Mouse (Mus musculus) limb, embryonic 14.5 days (tissue): ENCODE measurements at regions not wholly inside any gene's neighbourhood (a gene's known extent, or its start where the extent isn't known, plus 50 kb on each side); places are given as distances from the start of the nearest gene placed in this dataset.
A peak's percentile ranks its signal among the peaks of the same experiment; 100 is the strongest.

ENCODE experiments used
- ATAC-seq: fragments of 200-750 bp; cut with Nextera tagmentation; 2 replicates; pipeline ENCODE4 v1.8.0; 2017; ENCODE audit warnings: low read depth, moderate number of reproducible peaks, moderate TSS enrichment; ENCODE audit not compliant: low FRiP score
- DNase-seq: peaks from one replicate; pipeline ENCODE4 v3.0.0-alpha.2; 2015; ENCODE audit warnings: low spot score
- H3K27ac ChIP-seq: fragments of 300-500 bp; sonication (generic); replicated peaks from 2 replicates; pipeline ENCODE4 v1.5.1; 2014; ENCODE audit warnings: low read depth, mild to moderate bottlenecking, low read length, moderate library complexity, mixed read lengths
- H3K27me3 ChIP-seq: fragments of 300-500 bp; sonication (generic); 2 replicates; pipeline ENCODE4 v1.6.1; 2014; ENCODE audit warnings: low read length, mixed read lengths; ENCODE audit not compliant: control insufficient read depth, insufficient read depth
- H3K36me3 ChIP-seq: fragments of 300-500 bp; sonication (generic); 2 replicates; pipeline ENCODE4 v1.6.1; 2014; ENCODE audit warnings: mild to moderate bottlenecking, low read length, moderate library complexity, mixed read lengths; ENCODE audit not compliant: control insufficient read depth, insufficient read depth
- H3K4me1 ChIP-seq: fragments of 300-500 bp; sonication (generic); 2 replicates; pipeline ENCODE4 v1.6.1; 2014; ENCODE audit warnings: antibody characterized with exemption, low read length, mixed read lengths; ENCODE audit not compliant: control insufficient read depth, insufficient read depth
- H3K4me2 ChIP-seq: fragments of 300-500 bp; sonication (generic); replicated peaks from 2 replicates; pipeline ENCODE4 v1.6.1; 2014; ENCODE audit warnings: low read depth, mild to moderate bottlenecking, low read length, moderate library complexity; ENCODE audit not compliant: severe bottlenecking
- H3K4me3 ChIP-seq: fragments of 300-500 bp; sonication (generic); replicated peaks from 2 replicates; pipeline ENCODE4 v1.5.1; 2014; ENCODE audit warnings: low read length
- H3K9ac ChIP-seq: fragments of 300-500 bp; sonication (generic); 2 replicates; pipeline ENCODE4 v1.6.1; 2014; ENCODE audit warnings: mild to moderate bottlenecking, low read depth, low read length, moderate library complexity; ENCODE audit not compliant: severe bottlenecking
- H3K9me3 ChIP-seq: fragments of 300-500 bp; sonication (generic); 2 replicates; pipeline ENCODE4 v1.6.1; 2016; ENCODE audit warnings: low read length; ENCODE audit not compliant: control insufficient read depth
- POLR2A ChIP-seq: fragments of 200-500 bp; IDR thresholded peaks from 2 replicates; pipeline ENCODE4 v1.8.0; 2012; ENCODE audit warnings: inconsistent platforms, mild to moderate bottlenecking, moderate library complexity, borderline replicate concordance; ENCODE audit not compliant: insufficient read depth, insufficient read length; ENCODE audit errors: extremely low read depth
- WGBS: fragments of 180-500 bp; shearing (Covaris S2); extraction: QIAGEN DNeasy Blood & Tissue Kit; methylation state at CpG from one replicate; pipeline ENCODE4 v1.1.7; 2014; 5-methylcytosine and 5-hydroxymethylcytosine counted together

DNA sequence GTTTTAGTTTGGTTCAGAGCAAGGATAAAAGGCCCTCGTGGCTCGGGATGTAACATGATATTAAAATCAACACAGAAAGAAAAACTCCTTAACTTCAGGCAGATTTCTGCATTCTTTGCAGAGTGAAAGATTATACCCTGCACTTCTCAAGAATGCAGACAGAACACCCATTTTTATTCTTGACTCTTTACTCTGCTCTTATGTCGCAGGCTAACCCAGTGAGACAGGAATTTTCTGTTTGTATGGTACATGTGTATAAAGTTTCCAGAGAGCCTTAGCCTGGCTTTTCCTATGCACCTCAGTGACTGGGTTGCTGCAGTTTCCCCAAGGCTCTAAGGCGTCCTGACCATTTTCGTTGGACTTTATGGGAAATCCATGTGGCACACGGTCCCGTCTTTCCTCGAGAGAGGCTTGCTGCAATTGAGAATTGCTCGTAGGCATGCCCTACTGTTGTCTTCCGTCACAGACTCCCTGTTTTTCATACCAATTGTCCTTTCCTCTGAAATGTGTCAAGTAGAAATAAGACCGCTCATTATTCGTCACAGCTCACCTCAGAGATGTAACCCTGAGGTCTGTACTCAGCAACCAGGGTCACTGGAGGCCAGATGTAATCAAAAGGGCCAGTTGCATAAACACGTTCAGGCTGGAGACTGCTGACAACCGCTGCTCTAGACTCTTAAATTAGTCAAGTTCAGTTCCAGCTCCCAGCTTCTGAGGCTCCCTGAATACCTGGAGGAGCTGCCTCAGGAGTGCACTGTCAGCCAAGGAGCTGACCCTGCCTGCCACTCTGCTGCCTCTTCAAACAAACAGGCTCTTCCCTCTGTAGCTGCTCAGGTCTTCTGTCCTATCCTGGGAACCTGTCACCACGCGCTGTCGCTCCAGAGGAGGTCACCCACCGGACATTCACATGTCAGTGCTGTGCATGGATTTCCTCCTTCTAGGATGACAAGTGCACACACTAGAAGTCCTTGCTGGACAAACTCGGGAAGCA is 160.2 kb upstream of the Cops8 start:
- Histone ChIP-seq H3K27me3 (no peaks in the 10 kb centered on the region), H3K9ac (no peak overlapping the region), H3K9me3 (no peaks in the 10 kb centered on the region), H3K4me3 (no peak overlapping the region), H3K4me1 (peaks cover 20% of the 10 kb centered on the region), H3K4me2 (no peak overlapping the region), H3K36me3 (no peaks in the 10 kb centered on the region), H3K27ac (0 out of 2 replicates have a peak overlapping the region, but pooled peaks have one; percentile 52)
- 42% methylated on average over 19 of the region's 19 CpGs for WGBS
- ATAC-seq: peak; percentile 31; the same call in 1 of the 2 replicates
- no peak for TF ChIP-seq POLR2A
- no peak for DNase-seq

GRCm38 (mm10) chr1:90449571-90450226 is 153.1 kb upstream of the Cops8 start:
- Histone ChIP-seq H3K27me3 (no peaks in the 10 kb centered on the region), H3K27ac (no peak overlapping the region), H3K9me3 (no peaks in the 10 kb centered on the region), H3K4me3 (no peak overlapping the region), H3K4me1 (peaks cover 11% of the 10 kb centered on the region), H3K9ac (no peak overlapping the region), H3K36me3 (no peaks in the 10 kb centered on the region), H3K4me2 (no peak overlapping the region)
- TF ChIP-seq POLR2A: no peak
- 41% methylated on average over 7 of the region's 7 CpGs for WGBS
- ATAC-seq (no peak), DNase-seq (no peak)

GRCm38 (mm10) chr1:90451942-90452557 is 150.7 kb upstream of the Cops8 start:
- no peak for ATAC-seq
- no peak for TF ChIP-seq POLR2A

DNA sequence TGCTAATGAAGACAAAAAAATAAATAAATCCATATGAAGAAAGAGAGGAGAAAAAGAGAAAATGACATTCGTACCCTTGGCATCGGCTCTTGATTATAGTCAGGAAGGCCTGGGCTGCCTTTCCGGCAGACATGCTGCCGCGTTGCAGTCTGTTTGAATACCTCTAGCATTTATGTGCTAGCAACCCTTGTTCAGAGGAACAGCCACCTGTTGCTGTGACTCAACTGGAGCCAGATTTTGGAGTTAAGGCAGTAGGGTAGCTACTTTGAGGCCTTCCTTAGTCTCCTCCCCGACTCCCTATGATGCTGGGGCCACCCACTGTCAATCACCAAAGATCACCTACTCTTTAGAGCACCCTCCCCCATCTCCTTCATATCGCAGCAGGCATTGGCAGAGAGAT is 148.5 kb upstream of the Cops8 start:
- TF ChIP-seq POLR2A: no peak
- Histone ChIP-seq H3K4me2 (no peak overlapping the region), H3K4me3 (no peak overlapping the region), H3K27me3 (no peaks in the 10 kb centered on the region), H3K9me3 (no peaks in the 10 kb centered on the region), H3K4me1 (peaks cover 13% of the 10 kb centered on the region), H3K27ac (no peak overlapping the region), H3K36me3 (no peaks in the 10 kb centered on the region), H3K9ac (no peak overlapping the region)
- WGBS: 54% methylated on average over 7 of the region's 7 CpGs
- ATAC-seq (no peak), DNase-seq (no peak)

More at GRCm38 (mm10) chr1:90451942-90452557, 150.7 kb upstream of the Cops8 start:
- Histone ChIP-seq H3K36me3 (no peaks in the 10 kb centered on the region), H3K27ac (no peak overlapping the region), H3K9me3 (no peaks in the 10 kb centered on the region), H3K4me3 (no peak overlapping the region), H3K4me2 (no peak overlapping the region), H3K27me3 (no peaks in the 10 kb centered on the region), H3K9ac (no peak overlapping the region), H3K4me1 (peaks cover 11% of the 10 kb centered on the region)
- no peak for DNase-seq
- 24% methylated on average over 6 of the region's 6 CpGs for WGBS

DNA sequence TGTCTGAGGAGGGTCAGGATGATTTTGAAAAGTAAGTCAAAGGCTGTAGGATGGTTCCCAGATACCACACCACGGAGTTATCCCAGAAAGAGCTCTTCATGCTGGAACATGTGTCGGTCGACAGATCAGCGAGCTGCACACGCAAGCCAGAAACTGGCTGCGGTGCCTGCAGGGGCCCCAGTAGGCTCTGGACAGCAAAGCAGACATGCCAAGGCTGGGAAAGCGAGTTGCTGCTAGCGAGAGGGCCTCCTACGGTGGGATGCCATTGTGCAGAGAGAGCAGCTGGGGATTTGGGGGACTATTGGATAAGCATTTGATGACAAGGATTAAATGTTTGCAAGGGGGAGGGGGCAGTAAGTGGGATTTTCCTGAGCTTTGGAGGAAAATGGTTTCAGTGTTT is 145.4 kb upstream of the Cops8 start:
- no peak for DNase-seq
- 31% methylated on average over 9 of the region's 9 CpGs for WGBS
- H3K27ac ChIP-seq: no peak overlapping the region

More for the DNA sequence above, 145.4 kb upstream of the Cops8 start:
- Histone ChIP-seq H3K36me3 (no peaks in the 10 kb centered on the region), H3K4me1 (peaks cover 9% of the 10 kb centered on the region), H3K27me3 (no peaks in the 10 kb centered on the region), H3K9ac (no peak overlapping the region), H3K4me3 (no peak overlapping the region), H3K9me3 (no peaks in the 10 kb centered on the region), H3K4me2 (no peak overlapping the region)
- TF ChIP-seq POLR2A: no peak
- peak; percentile 75 for ATAC-seq
